Mouse (Mus musculus) left cerebral cortex, postnatal 14 days (tissue): ENCODE results near the gene Vat1. TPM values are rescaled to one million over a fixed set of nuclear protein-coding genes. Genes with fewer than 3 reads are reported as not detected.
"Not testable (repeated sequence)": the region's sequence is repeated elsewhere in the genome, so short reads cannot be mapped to it uniquely, and the experiment has no call there.

Experiments
- DNase-seq, 2 experiments: peaks; one replicate each; pipeline ENCODE4 v3.0.0; 2021 to 2022; ENCODE audit warnings: low spot score in 2 of 2, mixed read lengths in 1 of 2
- intact Hi-C: fragments of 180-260 bp; cut with DNase I; formaldehyde crosslinking; loops from one replicate; pipeline ENCODE4 v1.15.1; 2025
- total RNA-seq, 2 experiments: library from RNA; stranded (reverse); gene quantifications; 2 replicates each; pipeline ENCODE4 v1.2.3; 2021

The Vat1 gene
- total RNA-seq, 2 experiments from 2014 or later, result 36.4 to 44.8 TPM

DNA sequence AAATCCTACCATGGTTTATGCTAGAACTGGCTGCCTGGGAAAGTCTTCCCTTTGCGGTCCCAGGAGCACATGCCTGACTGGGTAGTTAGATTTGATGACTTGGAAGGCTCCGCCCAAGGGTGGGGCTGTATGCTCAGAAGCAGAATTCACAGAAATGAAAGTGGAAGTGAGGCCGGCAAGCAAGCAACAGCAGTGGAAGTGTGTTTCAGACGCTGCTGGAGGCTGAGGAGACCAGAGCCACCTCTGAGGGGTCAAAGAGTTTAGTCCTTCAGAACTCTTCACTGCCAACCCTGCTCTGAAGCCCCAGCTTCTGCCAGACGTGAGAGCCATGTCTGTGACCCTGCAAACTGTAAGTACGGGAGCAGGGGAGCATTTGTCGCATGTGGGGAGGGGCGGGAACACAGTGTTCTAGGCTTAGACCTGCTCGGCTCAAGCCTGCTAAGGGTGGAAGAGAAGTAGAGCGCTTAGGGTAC, 17.7 kb downstream of the Vat1 start, which contains the start of gene Ifi35:
TSS of gene Ifi35 (plus strand) at position 134 of the 473 bp plus-strand sequence.
- intact Hi-C loops, result no loop called here
- no peak for DNase-seq

DNA sequence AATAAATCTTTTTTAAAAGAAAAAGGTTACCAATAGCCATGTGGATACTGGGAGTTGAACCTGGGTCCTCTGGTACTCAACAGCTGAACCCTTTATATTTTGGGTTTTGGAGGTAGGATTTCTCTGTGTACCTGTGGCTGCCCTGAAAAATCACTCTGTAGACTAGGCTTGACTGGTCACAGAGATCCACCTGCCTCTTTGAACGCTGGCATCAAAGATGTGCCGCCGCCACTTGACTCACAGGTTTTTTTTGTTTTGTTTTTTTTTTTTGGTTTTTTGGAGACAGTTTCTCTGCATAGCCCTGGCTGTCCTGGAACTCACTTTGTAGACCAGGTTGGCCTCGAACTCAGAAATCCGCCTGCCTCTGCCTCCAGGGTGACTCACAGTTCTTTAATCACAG, 18.2 kb downstream of the Vat1 start:
- intact Hi-C loops, result no loop called here

DNA sequence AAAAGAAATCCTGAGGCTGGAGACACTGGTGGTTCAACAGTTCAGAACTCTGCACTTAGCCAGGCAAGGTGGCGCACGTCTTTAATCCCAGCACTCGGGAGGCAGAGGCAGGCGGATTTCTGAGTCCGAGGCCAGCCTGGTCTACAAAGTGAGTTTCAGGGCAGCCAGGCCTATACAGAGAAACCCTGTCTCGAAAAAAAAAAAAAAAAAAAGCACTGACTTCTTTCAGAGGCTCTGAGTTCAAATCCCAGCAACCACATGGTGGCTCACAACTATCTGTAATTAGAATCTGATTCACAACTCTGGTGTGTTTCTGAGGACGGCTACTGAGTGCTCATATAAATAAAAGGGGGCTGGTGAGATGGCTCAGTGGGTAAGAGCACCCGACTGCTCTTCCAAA, 19.2 kb downstream of the Vat1 start:
- DNase-seq, intact Hi-C loops: not testable (repeated sequence)

More for the DNA sequence above, 18.2 kb downstream of the Vat1 start:
- no peak for DNase-seq

DNA sequence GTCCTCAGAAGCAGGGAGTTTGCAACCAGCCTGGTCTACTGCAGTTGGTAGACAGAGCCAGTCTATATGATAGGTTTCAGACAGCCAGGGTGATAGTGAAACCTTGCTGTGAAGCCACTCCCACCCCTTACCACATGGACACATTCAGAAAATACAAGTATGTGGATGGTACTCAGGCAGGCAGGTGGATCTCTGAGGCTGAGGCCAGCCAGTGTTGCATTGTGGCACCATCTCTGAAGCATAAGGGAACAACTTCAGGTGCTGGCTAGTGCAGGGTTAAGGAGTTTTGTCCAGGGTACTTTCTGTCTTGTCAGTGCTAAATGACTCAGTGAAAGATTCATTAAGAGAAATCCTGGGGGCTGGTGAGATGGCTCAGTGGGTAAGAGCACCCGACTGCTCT, 19.7 kb downstream of the Vat1 start:
- DNase-seq, result no peak
- intact Hi-C loops, result no loop called here

DNA sequence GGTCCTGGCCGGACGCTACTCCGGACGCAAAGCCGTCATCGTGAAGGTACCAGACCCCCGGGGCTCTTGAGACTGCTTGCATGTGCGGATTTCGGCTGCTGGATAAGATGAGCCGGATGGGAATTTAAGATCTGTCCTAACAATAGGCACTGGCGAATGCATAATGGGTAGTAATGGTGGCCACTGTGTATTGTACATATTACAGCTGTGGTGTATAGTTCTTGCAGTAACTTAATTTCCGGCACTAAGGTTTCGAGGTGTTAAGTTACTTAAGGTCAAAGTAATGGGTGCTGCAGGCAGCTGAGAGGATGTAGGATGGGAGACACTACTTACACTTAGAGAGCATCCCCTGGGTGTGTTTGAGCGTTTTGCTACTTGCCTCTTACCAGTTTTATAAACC, 23.3 kb downstream of the Vat1 start:
- DNase-seq, result no peak
- intact Hi-C loops, result loop anchor here (5.0 kb wide), 1 partner anchor 125 kb away; the partner anchor contains the start of gene Psme3

DNA sequence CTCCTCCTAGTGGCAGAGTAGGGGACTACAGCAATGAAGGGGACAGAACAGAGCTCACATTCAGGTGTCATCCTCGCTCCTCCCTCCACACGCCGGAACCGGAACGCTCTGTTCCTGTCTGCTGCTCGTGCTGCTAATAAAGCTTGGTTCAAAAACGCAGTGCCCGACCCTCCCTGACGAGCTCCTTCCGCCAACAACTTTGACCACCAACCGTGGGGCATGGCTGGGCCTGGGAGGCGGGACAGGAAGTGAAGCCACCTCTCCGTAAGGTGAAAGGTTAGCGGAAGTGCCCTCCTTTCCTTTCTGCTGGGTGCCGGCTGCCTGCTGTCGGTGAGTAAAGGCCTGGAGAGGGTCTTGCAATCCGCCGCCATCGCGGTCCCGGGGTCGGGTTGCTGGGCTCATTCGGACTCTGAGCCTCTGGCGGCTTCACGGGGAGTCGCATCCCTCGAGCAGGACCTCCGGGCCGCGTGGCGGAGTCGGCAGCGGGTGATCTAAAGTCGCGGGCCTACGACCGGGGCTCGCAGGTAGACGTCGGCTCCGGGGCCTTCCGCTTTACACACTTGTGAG, 23.8 kb downstream of the Vat1 start, which contains the start of gene Rpl27:
TSS of gene Rpl27 (plus strand) at position 172 of the 567 bp plus-strand sequence.
- intact Hi-C loops, result loop anchor here (5.0 kb wide), 1 partner anchor 125 kb away; the partner anchor contains the start of gene Psme3
- peak; percentile 96 to 99 for DNase-seq

DNA sequence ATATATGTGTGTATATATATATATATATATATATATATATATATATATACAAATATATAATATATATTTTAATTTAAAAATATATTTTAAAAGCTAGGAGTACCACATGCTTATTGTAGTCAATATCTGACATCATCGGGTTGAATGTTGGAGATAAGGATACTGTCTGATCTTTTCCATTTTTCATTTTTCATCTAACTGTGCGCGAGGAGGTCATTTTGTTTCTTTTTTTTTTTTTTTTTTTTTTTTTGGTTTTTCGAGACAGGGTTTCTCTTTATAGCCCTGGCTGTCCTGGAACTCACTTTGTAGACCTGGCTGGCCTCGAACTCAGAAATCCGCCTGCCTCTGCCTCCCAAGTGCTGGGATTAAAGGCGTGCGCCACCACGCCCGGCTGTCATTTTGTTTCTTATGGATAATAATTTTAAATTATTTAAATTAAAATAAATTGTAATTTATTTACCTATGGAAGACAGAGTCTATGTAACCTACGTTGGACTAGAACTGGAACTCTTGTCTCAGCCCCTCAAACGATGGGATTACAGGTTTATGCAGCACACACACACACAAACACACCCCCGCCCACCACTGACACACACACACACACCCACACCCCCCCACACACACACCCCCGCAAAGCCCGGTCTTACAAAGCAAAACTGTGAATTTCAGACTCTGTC, 24.4 kb downstream of the Vat1 start:
- intact Hi-C loops, result loop anchor here (5.0 kb wide), 1 partner anchor 124 kb away; the partner anchor contains the start of gene Psme3
- DNase-seq, result not testable (repeated sequence)

DNA sequence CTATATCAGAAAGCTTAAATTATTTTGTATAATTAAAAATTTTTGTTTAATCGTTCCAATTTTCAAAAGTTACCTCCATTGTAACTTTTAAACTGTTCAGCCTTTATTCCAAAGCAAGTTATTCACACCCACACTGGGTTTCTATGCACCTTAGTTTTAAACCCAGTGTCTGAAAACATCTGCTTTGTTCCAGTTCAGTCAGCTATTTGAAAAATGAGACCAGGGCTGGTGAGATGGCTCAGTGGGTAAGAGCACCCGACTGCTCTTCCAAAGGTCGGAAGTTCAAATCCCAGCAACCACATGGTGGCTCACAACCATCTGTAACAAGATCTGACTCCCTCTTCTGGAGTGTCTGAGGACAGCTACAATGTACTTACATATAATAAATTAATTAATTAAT, 28.0 kb downstream of the Vat1 start:
- DNase-seq, intact Hi-C loops: not testable (repeated sequence)

DNA sequence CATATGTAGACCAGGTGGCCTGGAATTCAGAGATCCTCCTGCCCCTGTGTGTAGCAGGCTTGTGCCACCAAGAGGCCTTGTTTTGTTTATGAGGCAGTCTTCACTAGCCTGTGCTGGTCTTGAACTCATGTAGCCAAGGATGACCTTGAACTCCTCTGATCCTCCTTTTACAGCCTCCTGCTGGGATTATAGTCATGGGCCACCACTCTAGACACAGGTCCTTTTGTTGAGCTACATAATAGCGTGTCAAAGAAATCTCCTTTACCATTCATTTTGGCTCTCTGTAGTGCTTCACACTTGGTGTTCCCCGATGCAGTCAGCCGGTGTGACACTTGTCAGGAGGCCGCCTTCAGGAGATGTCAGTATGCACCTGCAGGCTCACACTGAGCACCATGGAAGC, 29.1 kb downstream of the Vat1 start:
- intact Hi-C loops, result no loop called here
- no peak for DNase-seq

DNA sequence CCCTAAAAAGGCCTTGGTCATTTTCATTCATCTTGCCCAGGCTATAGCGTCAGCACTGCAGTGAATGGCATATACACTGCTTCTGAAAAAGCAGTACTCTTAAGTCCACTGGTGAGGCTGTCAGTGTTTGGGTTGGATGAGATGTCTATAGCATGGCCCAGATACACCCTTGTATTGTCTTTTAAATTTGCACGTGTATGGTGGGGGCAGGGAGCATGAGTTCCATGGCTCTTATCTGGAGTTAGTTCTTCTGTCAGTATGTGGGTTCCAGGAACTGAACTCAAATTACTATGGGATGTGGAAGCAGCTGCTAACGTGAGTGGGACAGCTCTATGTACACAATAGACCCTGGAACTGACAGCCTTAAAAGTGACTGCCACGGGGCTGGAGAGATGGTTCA, 30.2 kb downstream of the Vat1 start:
- no peak for DNase-seq
- intact Hi-C loops, result no loop called here

DNA sequence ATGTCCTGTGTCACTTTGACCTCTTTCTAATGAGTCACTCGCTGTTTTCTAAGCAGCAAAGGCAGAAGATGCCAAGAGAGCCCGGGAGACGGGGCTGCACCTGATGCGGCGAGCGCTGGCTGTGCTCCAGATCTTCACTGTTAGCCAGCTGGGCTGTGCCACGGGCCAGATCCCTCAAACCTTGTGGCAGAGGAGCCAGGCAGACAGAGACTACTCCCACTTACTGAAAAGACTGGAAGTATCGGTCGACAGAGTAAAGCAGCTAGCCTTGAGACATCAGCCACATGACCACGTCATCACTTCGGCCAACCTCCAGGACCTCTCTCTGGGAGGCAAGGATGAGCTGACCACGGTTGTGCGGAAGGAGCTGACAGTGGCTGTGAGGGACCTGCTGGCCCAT, 32.6 kb downstream of the Vat1 start:
- intact Hi-C loops, result no loop called here
- no peak for DNase-seq

DNA sequence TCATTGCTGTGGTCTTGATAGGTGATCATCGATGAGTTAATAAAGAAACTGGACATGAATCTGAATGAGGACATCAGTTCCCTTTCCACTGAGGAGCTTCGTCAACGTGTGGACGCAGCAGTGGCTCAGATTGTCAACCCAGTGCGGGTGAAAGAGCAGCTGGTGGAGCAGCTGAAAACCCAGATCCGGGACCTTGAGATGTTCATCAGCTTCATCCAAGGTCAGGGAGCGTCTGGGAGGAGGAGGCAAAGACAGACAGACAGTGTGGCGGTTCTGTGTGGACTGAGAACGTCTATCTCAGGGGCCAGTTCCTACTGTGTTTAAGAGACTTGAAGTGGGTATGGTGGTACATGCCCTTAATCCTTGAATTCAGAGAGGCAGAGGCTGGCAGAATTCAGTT, 34.7 kb downstream of the Vat1 start:
- intact Hi-C loops, result no loop called here
- DNase-seq, result no peak

DNA sequence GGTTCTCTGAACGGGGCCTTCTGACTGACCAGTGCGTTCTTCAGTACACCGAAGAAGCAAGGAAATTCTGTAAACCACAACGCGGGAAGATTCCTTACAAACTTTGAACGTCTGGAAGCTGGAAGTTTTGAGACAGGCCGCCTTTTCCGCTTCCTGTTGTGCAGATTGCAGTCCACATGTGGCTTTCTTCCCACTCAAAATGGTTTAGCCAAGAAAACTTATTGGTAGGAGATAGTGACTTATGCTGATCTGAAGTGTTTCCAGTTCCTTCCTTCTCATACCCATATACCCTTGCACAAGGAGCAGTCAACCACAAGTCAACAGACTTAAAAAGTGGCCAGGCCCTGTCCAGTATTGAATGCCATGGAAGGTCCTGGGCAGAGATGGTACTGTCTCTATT, 39.9 kb downstream of the Vat1 start:
- DNase-seq, result no peak
- intact Hi-C loops, result no loop called here

DNA sequence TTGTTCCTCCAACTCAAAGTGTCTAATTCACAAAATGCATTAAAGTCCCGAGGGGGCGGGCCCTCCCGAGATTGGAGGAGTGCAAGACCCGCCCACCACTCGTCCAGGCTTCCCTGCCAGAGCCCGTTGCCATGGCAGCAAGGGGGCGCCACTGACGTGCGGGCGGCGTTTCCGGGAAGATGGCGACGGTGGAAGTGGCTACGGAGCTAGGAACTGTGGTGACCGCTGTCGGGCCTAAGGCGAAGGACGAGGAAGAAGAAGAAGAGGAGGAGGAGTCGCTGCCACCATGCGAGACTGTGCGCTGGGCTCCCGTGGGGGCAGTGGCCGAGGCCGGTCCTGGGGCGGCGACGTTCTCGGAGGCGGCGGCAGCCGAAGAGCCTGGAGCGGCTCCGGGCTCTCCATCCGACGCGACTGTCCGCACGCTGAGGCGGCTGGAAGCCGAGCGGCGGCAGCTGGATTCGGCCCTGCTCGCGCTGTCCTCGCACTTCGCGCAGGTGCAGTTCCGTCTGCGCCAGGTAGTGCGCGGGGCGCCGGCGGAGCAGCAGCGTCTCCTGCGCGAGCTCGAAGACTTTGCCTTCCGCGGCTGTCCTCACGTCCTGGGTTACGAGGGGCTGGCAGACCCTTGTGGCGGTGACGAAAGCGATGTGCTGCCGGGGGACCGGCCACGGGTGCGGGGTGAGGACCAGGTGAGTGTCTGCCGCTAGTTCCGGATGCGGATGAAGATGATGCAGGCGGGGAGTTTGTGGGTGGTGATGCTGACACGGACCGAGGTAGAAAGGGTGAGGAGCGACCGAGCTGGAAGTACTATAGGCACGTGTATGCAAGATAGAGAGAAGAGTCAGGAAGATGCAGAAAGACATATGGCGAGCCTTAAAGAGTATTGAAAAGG, 40.9 kb downstream of the Vat1 start, which contains the start of the genes Rundc1 and Ptges3l:
TSS of gene Rundc1 (plus strand) at position 161 of the 889 bp plus-strand sequence.
TSS of gene Ptges3l (minus strand) at position 409 of the 889 bp plus-strand sequence.
- peak; percentile 97 to 98 for DNase-seq
- intact Hi-C loops, result no loop called here

DNA sequence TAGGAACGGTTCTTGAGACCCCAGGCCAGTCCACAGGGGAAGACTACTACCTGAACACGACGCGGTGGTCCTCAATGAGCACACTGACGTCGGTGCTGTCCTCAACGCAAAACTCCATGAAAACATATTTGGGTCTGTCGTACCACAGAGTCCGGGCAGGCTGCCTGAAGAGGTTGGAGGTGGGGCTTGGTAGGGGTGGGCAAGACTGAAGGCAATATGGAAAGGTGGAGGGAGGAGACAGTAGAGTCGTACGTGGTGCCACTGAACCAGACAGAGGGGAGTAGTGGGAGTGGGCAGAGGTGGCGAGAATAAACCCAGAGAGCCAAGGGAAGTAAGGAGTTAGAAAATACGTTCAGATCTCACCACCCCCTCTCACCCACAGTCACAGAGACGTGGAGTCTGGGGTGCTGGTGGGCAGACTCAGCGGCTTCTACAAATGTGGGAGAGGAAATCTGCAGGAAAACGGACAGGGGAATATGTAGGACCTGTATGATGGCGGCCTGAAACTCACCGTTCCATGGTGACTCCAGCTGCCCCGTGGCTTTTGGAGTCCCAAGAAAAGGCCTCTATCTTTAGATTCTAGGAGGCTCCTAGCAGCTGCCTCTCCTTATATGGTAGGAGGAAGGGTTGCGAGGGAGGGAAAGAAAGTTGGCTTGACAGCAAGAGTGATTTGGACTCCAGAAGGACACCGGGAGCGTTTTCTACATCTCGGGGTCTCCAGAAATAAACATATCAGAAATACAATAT, 41.8 kb downstream of the Vat1 start, which contains the start of gene Gm27029:
TSS of gene Gm27029 (minus strand) at position 692 of the 747 bp plus-strand sequence.
- intact Hi-C loops, result no loop called here

DNA sequence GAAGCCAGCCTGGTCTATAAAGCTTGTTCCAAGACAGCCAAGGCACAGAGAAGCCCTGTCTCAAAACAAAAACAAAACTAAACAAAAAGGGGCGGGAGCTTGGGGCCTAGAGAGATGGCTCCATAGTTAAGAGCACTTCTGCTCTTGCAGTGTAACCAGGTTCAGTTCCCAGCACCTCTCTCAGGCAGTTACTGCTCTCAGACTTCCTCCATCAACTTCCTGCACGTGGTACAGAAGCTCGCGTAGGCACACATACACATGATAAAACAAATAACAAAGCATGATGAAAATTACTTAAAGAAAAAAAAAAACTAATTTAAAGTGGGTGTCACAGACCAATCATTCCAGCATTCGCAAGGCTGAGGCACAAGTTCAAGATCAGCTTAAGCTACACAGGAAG, 45.9 kb downstream of the Vat1 start:
- no peak for DNase-seq
- intact Hi-C loops, result no loop called here

More for the DNA sequence above, 41.8 kb downstream of the Vat1 start, which contains the start of gene Gm27029:
- DNase-seq, result peak in 1 of 2 experiments; percentile 36

DNA sequence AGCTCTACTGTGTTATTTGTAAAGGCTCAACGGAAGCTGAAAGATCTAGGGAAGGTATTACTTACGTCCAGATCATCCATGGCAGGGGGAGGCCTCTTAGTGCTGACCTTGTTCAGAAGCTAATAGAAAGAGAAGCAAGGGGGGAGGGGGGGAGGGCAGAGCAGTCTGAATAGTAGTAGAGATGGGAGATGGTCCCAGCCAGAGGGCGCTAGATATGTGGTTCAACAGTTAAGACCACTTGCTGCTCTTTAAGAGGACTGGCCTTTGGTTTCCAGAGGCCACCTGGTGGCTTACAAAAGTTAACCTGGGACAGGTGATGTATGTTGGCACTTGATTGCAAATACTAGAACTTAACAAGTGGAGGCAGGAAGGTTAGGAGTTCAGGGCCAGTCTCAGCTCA, 46.4 kb downstream of the Vat1 start:
- intact Hi-C loops, result no loop called here
- no peak for DNase-seq

DNA sequence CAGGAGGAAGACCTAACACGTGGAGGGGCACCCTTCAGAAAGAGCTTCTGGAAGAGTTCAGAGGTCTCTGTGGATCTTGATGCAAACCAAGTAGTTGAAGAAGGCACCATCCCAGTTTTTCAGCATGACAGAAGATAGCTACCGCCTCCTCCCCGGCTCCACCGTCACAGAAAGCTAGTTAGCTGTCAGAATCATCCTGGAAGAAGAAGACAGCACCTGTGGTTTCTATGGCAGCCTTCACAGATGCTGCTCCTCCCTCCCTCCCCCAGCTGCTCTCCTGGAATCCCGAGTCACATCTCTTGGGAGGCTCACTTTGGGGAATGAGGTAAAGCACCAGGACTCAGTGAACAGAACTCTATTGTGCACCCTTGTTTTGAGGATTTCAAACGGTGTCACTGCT, 47.0 kb downstream of the Vat1 start:
- intact Hi-C loops, result no loop called here
- peak; percentile 61 to 67 for DNase-seq
